ENCODE assay signal across 11 mouse cellular contexts in genomic region chr7:88206223-88206827, GRCm38 (mm10).
A peak's percentile ranks its signal among the peaks of the same experiment; 100 is the strongest.
DNase-seq lines count a peak whose midpoint lies in the region; ATAC-seq and TF ChIP-seq lines count a peak whose summit lies in the region.
"Had no signal": no experiment of that assay in that cellular context is flagged by ENCODE, and none has a peak within 500 bp of the region (broad histone marks: within the 10 kb centered on the region; RNA-seq: fewer than 3 reads in every experiment).

No protein-coding gene starts in this region.

- H3ac ChIP-seq in myocyte (ENCODE audit: control insufficient read depth, insufficient read length), result no peak overlapping the region

- no peak overlapping the region for H3K4me3 ChIP-seq in embryonic facial prominence, embryonic 13.5 days
- no peak overlapping the region for H3K4me3 ChIP-seq in embryonic facial prominence, embryonic 10.5 days
- no peak overlapping the region for H3K4me3 ChIP-seq in forebrain, embryonic 16.5 days (replicated peaks; ENCODE audit: low read length)
- H3K4me3 ChIP-seq in myocyte, result no peak overlapping the region
- no peak overlapping the region for H3K4me3 ChIP-seq in kidney, embryonic 14.5 days (ENCODE audit: low read length)
- H3K4me3 ChIP-seq: embryonic facial prominence, embryonic 15.5 days; intestine, embryonic 15.5 days; liver, embryonic 13.5 days had no signal

- DNase-seq in embryonic facial prominence, embryonic 10.5 days (ENCODE audit: low spot score), result no peak
- peak; percentile 37 to 46 for DNase-seq in B cell, adult 2 months
- DNase-seq in ovary, postnatal 36 days (ENCODE audit: low spot score), result no peak
- DNase-seq: liver, embryonic 13.5 days had no signal

- no peak overlapping the region for H3K9ac ChIP-seq in embryonic facial prominence, embryonic 13.5 days
- H3K9ac ChIP-seq in forebrain, embryonic 16.5 days (replicated peaks; ENCODE audit: low read depth, low read length), result no peak overlapping the region
- no peak overlapping the region for H3K9ac ChIP-seq in kidney, embryonic 14.5 days (ENCODE audit: low read depth, low read length)
- H3K9ac ChIP-seq: embryonic facial prominence, embryonic 15.5 days; intestine, embryonic 15.5 days; liver, embryonic 13.5 days had no signal

- H3K27me3 ChIP-seq in embryonic facial prominence, embryonic 13.5 days, result no peaks in the 10 kb centered on the region
- no peaks in the 10 kb centered on the region for H3K27me3 ChIP-seq in embryonic facial prominence, embryonic 10.5 days (replicated peaks; ENCODE audit: low read depth, poor library complexity, severe bottlenecking)
- H3K27me3 ChIP-seq in forebrain, embryonic 16.5 days (replicated peaks; ENCODE audit: control insufficient read depth, insufficient read depth, low read length), result no peaks in the 10 kb centered on the region
- H3K27me3 ChIP-seq in myocyte (ENCODE audit: control insufficient read depth, insufficient read depth, insufficient read length), result no peaks in the 10 kb centered on the region
- no peaks in the 10 kb centered on the region for H3K27me3 ChIP-seq in kidney, embryonic 14.5 days (ENCODE audit: control insufficient read depth, insufficient read depth, low read length)
- H3K27me3 ChIP-seq: embryonic facial prominence, embryonic 15.5 days; intestine, embryonic 15.5 days; liver, embryonic 13.5 days had no signal

- 43% methylated on average over 2 of the region's 2 CpGs for WGBS in embryonic facial prominence, embryonic 13.5 days
- WGBS in embryonic facial prominence, embryonic 10.5 days, result 65% methylated on average over 2 of the region's 2 CpGs
- WGBS in forebrain, embryonic 16.5 days, result 36% methylated on average over 2 of the region's 2 CpGs
- 70% methylated on average over 2 of the region's 2 CpGs for WGBS in kidney, embryonic 14.5 days

- H3K79me2 ChIP-seq in myocyte (ENCODE audit: control insufficient read depth, insufficient read depth), result no peaks in the 10 kb centered on the region

- H3K4me1 ChIP-seq in embryonic facial prominence, embryonic 13.5 days, result peaks cover 13% of the 10 kb centered on the region
- peaks cover 4% of the 10 kb centered on the region; the same call in 1 of the 2 replicates for H3K4me1 ChIP-seq in embryonic facial prominence, embryonic 10.5 days
- peaks cover 6% of the 10 kb centered on the region; the same call in 1 of the 2 replicates for H3K4me1 ChIP-seq in forebrain, embryonic 16.5 days (replicated peaks; ENCODE audit: control insufficient read depth, insufficient read depth, low read length)
- no peaks in the 10 kb centered on the region for H3K4me1 ChIP-seq in kidney, embryonic 14.5 days (ENCODE audit: control insufficient read depth, insufficient read depth, low read length)
- H3K4me1 ChIP-seq: intestine, embryonic 15.5 days; liver, embryonic 13.5 days had no signal

- H3K27ac ChIP-seq in embryonic facial prominence, embryonic 13.5 days, result peak overlapping the region; percentile 51; the same call in 1 of the 2 replicates
- H3K27ac ChIP-seq in embryonic facial prominence, embryonic 10.5 days (replicated peaks), result no peak overlapping the region
- H3K27ac ChIP-seq in forebrain, embryonic 16.5 days (ENCODE audit: low read length), result no peak overlapping the region
- H3K27ac ChIP-seq in kidney, embryonic 14.5 days (ENCODE audit: low read depth, low read length), result no peak overlapping the region
- H3K27ac ChIP-seq: intestine, embryonic 15.5 days; liver, embryonic 13.5 days had no signal

- 0 out of 2 replicates have a peak overlapping the region, but pooled peaks have one; percentile 3 for H3K4me2 ChIP-seq in embryonic facial prominence, embryonic 13.5 days
- no peak overlapping the region for H3K4me2 ChIP-seq in forebrain, embryonic 16.5 days (ENCODE audit: low read length)
- peak overlapping the region; percentile 53 for H3K4me2 ChIP-seq in myocyte (ENCODE audit: low read depth)
- no peak overlapping the region for H3K4me2 ChIP-seq in kidney, embryonic 14.5 days (replicated peaks; ENCODE audit: low read depth, low read length)
- H3K4me2 ChIP-seq: embryonic facial prominence, embryonic 15.5 days; intestine, embryonic 15.5 days; liver, embryonic 13.5 days had no signal

- no peaks in the 10 kb centered on the region for H3K36me3 ChIP-seq in embryonic facial prominence, embryonic 13.5 days
- no peaks in the 10 kb centered on the region for H3K36me3 ChIP-seq in embryonic facial prominence, embryonic 10.5 days (replicated peaks)
- no peaks in the 10 kb centered on the region for H3K36me3 ChIP-seq in forebrain, embryonic 16.5 days (ENCODE audit: control insufficient read depth, insufficient read depth)
- H3K36me3 ChIP-seq in myocyte (ENCODE audit: control insufficient read depth, insufficient read depth), result no peaks in the 10 kb centered on the region
- H3K36me3 ChIP-seq in kidney, embryonic 14.5 days (ENCODE audit: control insufficient read depth, insufficient read depth, low read length), result no peaks in the 10 kb centered on the region
- H3K36me3 ChIP-seq: embryonic facial prominence, embryonic 15.5 days; intestine, embryonic 15.5 days; liver, embryonic 13.5 days had no signal

- no peak for ATAC-seq in embryonic facial prominence, embryonic 13.5 days (ENCODE audit: insufficient number of reproducible peaks, insufficient read depth, low FRiP score, low TSS enrichment, low read depth)
- peak; percentile 44; the same call in 1 of the 2 replicates for ATAC-seq in forebrain, embryonic 16.5 days
- no peak for ATAC-seq in kidney, embryonic 14.5 days (ENCODE audit: low FRiP score, low TSS enrichment)
- ATAC-seq in megakaryocyte-erythroid progenitor cell, adult 5-6 weeks (replicated peaks; ENCODE audit: low FRiP score, low TSS enrichment, poor library complexity, severe bottlenecking), result no peak
- ATAC-seq: intestine, embryonic 15.5 days had no signal

- TF ChIP-seq POLR2A in myocyte (IDR thresholded peaks at IDR 0.05; ENCODE audit: insufficient read length, low read depth), result no peak

- no peaks in the 10 kb centered on the region for H3K9me3 ChIP-seq in embryonic facial prominence, embryonic 13.5 days
- H3K9me3 ChIP-seq in embryonic facial prominence, embryonic 10.5 days, result no peaks in the 10 kb centered on the region
- H3K9me3 ChIP-seq in forebrain, embryonic 16.5 days (ENCODE audit: control insufficient read depth, low read length), result no peaks in the 10 kb centered on the region
- no peaks in the 10 kb centered on the region for H3K9me3 ChIP-seq in kidney, embryonic 14.5 days (ENCODE audit: control insufficient read depth, low read length)
- H3K9me3 ChIP-seq: embryonic facial prominence, embryonic 15.5 days; intestine, embryonic 15.5 days had no signal

TF ChIP-seq in myocyte, 11 proteins besides CTCF, POLR2A, EP300 and RAD21:
- TF ChIP-seq SRF (IDR thresholded peaks at IDR 0.05; ENCODE audit: control insufficient read depth, insufficient read length, low read depth) (no peak), TCF3 (IDR thresholded peaks at IDR 0.05; ENCODE audit: insufficient read length, low read depth) (no peak), POLR2AphosphoS2 (IDR thresholded peaks at IDR 0.05; ENCODE audit: insufficient read length, low read depth) (no peak), CEBPB (IDR thresholded peaks at IDR 0.05; ENCODE audit: insufficient read depth, poor library complexity, severe bottlenecking) (peak; percentile 51; the same call in 1 of the 2 replicates), REST (IDR thresholded peaks at IDR 0.05; ENCODE audit: insufficient read depth, insufficient read length) (no peak), TCF12 (IDR thresholded peaks at IDR 0.05; ENCODE audit: insufficient read depth, poor library complexity, severe bottlenecking) (peak; percentile 3), MYOG (IDR thresholded peaks at IDR 0.05; ENCODE audit: control insufficient read depth in 1 of 3, insufficient read depth in 1 of 3, insufficient read length in 2 of 3, low read depth in 2 of 3) (peak in 1 of 3 experiments; percentile 19), MYOD1 (IDR thresholded peaks at IDR 0.05; ENCODE audit: control insufficient read depth in 1 of 3, insufficient read length in 2 of 3, low read depth in 2 of 3) (peak; percentile 7 to 58 (median 30)), USF1 (IDR thresholded peaks at IDR 0.05; ENCODE audit: low read depth) (peak; percentile 67)
TF ChIP-seq in myocyte: peak in this region for 5.

Comparison
In these comparisons a context has a peak if more than half of its experiments do, and no peak if none do; other contexts are left out.
1. H3K4me2 ChIP-seq: peak in embryonic facial prominence, embryonic 13.5 days (single experiment) and myocyte (single experiment); none in forebrain, embryonic 16.5 days (single experiment) and kidney, embryonic 14.5 days (single experiment).
2. DNase-seq: peak in B cell, adult 2 months (2 of 2); none in embryonic facial prominence, embryonic 10.5 days (single experiment) and ovary, postnatal 36 days (single experiment).